Mouse (Mus musculus) neural tube, embryonic 10.5 days (tissue): ENCODE data around the gene Gjc1.

Source experiments
- DNase-seq: peaks from one replicate; pipeline ENCODE4 v3.0.0-alpha.2; 2017; ENCODE audit warnings: low spot score; ENCODE audit errors: extremely low spot score

Gjc1 gene

DNA sequence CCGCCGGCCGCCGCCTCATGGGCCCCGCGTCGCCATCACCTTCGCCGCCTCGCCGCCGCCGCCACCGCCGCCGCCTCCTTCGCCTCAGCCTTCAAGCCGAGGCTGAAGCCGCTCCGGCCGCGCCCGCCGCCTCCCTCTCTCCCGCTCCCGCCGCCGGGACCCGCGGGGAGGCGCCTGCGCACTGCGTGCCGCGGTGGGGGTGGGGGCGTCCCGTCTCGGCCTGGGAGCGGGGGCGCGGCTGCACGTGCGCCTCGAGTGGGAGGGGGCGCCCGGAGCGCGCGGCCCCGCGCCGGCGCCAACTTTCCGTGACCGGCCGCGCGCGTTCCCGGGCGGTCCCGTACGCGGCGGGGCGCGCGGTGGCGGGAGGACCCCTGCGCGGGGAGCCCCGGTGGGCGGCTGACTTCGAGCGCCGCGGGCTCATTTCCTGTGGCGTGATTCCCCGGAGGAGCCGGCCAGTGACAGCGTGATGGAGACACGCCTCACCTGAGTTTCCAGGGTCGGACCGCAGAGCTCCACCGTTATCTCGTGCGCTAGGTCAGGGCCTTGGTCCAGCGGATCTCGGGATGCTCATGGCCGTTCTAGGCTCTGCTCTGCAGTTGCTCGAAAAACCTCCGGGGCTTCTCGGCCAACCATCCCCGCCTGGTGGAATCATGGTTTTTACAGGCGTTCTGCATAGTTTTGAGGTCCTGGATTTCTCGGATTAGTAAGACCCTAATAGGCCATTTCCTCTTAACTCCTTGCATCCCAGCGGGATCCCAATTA is at the start of gene Gjc1:
Gjc1 (minus strand) TSS at position 680 of the 762 bp plus-strand sequence.
- peak; percentile 79 for DNase-seq

DNA sequence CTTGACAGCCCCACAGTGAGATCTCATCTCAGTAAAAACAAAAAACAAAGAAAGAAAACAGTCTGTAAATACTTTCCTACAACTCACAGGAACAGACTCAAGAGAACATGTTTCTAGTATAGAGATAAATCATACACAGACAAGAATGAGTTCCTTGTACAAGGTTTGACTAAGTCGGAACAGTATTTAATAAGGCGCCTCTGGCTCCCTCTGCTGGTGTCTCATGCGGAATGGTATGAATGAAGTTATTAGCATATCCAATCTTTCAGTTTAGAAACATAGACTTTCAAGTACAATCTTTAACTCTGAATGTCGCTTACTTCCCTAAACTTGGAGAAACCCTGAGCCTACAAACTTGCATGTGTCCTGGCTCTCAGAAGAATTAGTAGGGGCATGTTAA is 44.8 kb upstream of the Gjc1 start:
- peak; percentile 71 for DNase-seq

DNA sequence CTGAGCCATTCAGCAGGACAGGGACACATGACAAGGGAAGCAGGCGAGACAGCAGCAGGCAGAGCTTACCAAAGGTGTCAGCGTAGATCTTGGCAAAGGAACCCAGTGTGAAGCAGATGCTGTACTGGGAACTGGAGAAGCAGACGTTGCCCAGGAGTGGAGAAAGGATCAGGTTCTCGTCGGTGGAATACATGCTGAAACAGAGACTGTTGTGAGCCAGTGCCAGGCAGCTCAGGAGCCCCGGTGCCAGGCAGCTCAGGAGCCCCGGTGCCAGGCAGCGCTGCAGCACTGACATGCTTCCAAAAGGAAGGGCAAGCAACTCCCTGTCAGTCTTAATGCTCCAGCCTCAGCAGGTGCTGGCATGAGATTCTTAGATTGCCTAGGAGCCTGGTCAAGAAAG is 40.4 kb upstream of the Gjc1 start:
- no peak for DNase-seq

DNA sequence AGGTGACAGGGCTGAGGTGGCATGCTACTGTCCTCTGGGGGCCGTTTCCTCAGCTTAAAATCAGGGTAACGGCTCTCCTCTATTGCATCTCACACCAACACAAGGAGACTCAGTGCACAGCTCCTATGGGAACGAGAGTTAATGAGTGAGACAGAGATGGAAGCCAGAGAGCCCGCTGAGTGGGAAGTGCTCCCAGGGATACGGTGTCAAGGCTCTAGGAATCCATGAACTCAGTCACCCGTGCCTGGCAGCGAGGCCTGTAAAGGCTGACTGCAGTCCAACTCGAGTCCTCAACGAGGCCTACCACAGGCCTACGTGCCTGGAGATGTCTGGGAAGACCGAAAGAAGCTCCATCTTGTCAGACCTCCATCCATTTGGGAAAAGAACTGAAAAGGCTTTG is 39.5 kb upstream of the Gjc1 start:
- DNase-seq: no peak

DNA sequence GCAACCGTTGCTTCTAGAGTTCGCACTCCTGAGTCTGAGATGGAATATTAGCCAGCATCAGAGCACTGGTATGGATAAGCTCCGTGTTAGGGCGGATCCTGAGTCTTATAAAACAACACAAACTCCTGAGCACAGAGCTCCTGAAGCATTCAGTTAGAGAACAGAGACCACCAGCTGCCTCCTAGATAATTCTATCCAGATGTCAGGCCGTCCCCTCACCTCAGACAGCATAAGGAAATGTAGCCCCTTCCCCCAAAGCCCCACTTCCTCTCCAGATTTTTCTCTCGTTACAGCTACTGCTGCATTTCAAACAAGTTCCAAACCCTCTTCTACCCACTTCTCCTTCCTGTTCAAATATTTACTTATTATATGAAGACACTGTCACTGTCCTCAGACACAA is 36.4 kb upstream of the Gjc1 start:
- DNase-seq: no peak

DNA sequence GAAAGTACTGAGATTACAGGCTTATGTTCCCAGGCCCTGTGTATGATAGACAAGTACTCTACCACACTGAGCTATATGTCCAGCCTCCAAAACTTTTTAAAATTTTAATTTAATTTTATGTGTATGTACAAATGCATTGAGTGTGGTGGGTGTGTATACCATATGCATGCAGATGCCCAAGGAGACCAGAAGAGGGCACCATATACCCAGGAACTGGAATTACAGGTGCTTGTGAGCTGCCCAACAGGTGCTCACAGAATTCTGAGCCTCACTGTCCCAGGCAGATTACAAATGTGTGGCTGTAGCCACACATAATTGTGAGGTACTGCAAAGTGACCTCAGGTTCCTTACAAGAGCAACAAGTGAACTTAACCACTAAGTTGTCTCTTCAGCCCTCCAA is 34.3 kb upstream of the Gjc1 start:
- no peak for DNase-seq

DNA sequence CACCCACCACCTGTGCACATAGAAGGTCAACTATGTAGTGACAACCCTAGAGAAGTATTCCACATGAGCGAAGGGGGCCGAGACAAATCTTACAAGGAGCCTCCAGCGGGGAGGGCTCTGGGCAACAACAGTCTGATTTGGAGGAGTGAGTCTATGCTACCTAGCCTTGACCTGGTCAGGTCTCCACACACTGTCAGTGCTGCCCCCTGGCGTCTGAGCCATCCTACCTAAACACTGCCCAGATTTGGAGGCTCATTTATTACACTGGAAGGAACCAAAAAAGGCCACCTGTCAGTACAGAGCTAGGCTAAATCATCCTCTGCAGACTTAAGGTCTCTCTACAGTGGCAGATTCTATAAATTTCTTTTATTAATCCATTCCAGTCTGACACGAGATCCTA is 32.4 kb upstream of the Gjc1 start:
- DNase-seq: peak; percentile 58

DNA sequence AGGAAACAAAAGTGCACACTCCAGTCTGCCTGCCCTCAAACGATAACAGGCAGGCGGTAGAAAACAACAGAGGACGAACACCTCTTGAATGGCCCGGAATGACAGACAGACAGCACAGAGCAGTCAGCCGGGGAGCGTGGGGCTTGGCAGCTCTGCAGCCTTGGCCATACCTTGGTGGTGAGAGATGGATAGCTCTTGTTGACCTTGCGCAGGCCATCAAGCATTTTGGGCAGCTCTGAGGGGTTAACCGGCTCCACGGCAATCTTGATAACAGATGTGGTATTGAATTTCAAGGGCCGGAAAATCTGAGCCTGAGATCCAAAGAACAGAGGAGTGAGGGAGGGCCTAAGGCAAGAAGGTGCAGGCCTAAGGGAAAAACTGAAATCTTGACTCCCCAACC is 26.4 kb upstream of the Gjc1 start:
- DNase-seq: no peak

DNA sequence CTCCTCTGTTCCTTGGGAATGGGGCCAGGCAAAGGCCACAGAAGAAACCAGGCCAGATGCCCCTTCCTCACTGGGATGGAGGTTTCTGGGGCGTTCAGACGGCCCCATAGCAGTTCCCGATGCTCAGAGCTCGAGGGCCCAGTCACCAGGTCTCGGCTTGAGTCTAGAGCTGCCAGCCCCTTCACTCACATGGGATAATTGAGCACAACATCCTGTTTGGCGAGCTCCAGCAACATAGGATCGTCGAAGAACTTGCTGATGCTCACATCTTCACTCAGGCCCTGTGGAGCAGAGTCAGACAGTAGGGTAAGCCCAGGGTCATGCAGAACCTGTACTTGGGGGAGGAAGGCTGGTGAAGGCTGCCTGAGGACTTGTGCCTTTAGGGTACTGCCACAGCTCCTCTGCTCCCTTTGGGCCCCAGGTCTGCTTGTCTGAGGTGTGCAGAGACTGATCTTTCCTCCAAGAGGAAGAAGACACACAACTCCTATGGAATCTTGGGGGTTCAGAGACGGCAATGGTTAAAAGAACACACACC is 19.2 kb upstream of the Gjc1 start:
- DNase-seq: no peak

DNA sequence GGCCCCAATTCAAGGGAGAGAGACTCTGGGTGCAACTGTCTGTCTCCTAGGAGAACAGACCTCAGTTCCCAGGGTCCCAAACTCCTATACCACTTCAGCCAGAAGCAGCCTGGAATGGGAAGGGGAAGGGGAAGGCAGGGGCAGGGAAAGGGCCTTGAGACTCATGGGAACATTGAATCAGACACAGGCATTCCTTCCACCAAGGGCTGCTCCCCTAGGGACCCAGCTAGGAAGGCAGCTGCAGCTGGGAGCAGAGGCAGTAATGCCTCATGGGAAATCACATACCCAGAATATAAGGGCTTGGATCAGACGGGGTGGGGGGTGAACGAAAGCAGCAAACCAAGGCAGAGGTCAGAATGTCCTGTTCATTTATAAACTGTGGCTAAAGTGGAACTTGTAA is 18.6 kb upstream of the Gjc1 start:
- DNase-seq: no peak

DNA sequence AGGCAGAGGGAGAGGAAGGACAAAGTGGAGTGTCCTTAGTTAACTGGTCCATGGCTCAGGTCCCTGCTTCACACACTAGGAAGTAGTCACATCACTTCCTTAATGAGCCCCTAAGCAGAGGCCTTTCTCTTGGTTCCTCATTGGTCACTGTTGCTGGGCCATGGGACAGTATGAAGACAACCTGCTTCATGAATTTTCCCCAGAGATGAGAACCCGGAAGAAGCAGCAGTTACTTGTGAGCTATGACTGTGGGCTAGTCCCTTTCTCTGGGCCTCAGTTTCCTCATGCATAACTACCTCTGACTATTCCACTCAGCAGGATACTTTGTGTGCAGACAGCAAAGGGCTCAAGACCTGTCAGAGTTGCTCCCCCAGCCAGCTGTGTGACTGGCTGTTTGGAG is 17.9 kb upstream of the Gjc1 start:
- no peak for DNase-seq

DNA sequence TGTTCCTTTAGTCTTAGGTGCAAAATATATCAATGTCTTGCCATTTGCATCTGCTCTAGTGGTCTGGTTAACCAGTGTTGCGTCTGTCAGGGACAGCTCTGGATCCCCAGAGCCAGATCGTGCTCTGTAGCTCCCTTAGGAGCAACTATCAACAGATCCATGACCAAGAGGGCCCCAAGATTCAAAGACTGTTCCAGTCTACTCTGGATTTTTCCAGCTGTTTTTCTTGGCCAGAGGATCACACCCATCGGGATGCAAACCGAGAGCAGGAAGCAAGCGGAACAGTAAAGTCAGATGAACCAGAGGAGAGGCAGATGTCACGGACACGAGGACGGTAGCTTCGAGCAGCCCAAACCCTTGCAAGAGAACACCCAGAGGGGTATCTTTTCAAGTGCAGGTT is 16.6 kb upstream of the Gjc1 start:
- DNase-seq: no peak

DNA sequence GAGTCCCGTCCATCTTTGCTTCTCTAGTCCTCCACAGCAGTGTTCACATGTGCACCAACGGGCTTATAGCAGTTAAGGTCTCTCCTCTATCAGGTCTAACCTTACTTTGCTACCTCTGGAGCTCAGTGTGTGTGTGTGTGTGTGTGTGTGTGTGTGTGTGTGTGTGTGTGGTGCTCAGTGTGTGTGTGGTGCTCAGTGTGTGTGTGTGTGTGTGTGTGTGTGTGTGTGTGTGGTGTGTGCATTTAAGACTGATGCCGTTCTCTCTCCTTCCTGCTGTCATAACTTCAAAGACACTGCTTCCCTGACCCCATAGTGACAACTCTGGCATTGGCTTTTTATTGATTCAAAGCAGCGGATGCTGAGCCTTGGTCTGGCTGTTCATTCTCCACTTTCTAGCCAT is 16.0 kb upstream of the Gjc1 start, which contains the start of gene Higd1b:
Higd1b (plus strand) TSS at position 301 of the 400 bp plus-strand sequence.
- no peak for DNase-seq

DNA sequence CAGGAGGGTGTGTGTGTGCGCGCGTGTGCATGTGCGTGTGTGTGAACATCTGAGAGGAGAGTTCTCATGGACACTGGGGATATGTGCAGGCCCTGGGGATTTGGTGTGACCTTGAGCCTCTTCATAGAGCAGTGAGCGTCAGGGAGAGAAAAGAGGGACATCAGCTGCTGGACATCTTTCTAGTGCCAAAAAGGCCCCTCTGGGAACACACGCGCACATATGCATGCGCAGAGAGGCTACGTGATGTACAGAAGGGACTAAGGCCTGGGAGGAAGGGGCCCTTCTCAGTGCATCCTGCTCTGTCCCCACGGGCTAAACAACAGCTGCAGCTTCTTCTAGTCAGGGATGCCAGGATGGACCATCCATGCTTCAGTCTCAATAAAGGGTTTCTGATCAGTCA is 14.7 kb upstream of the Gjc1 start:
- no peak for DNase-seq

DNA sequence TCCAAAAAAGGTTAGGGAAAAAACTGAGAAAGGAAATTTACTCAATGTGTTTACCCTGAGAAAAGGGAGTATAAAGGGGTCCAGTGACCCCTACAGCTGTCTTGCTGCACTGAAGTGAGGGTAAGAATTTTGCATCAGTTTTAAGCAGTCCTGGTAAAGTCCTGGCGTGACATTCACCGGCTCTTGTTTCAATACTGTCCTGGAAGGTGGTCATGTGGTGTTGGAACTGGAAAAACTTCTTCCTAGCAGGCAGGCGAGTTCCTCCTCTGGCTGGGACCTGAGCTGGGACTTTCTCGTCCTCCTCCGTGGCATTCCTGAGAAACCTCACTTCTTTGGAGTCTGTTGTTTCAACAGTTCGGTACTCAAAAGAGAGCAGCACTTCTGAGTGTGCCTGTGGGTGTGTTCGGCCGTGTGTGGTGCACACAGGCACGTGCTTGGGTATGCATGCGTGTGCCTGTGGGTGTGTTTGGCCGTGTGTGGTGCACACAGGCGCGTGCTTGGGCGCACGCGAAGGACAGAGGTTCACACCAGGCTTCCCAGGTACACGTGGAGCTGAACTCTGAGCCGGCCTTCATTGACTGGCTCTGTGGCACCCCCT is 13.3 kb upstream of the Gjc1 start:
- DNase-seq: no peak

DNA sequence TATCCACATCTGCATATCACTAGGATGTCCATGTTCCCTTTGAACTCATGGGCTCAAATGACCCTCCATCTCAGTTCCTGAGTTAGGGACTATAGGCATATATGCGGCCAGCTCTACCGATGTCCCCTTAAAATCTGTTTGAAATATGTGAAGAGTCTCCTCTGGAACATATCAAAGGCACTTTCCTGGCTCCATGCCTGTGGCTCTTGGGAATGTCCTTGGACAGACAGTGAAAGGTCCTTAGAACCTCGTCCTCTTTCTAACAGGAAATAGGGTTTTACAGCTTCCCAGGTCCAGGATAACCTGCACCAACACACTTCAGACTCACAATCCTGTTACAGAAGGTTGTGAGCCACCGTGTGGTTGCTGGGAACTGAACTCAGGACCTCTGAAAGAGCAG is 10.8 kb upstream of the Gjc1 start:
- no peak for DNase-seq

DNA sequence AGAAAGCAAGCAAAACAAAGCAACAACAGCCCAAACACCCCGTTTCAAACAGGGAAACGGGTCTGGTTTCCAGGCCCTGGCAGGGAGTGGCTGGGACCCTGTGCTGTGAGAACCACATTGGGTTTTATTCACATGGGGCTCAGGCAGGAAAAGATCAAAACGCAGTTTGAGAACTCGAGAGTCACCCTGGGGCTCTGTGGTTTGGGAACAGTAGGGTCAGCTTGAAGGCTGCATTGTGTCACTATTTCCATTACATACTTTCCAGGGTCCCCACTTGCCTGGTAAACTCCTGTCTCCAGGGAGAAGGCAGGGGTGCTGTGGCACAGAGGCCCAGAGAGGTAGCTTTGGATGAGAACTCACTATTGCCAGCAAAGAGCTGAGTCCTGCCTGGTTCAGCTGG is 7.6 kb upstream of the Gjc1 start:
- no peak for DNase-seq

DNA sequence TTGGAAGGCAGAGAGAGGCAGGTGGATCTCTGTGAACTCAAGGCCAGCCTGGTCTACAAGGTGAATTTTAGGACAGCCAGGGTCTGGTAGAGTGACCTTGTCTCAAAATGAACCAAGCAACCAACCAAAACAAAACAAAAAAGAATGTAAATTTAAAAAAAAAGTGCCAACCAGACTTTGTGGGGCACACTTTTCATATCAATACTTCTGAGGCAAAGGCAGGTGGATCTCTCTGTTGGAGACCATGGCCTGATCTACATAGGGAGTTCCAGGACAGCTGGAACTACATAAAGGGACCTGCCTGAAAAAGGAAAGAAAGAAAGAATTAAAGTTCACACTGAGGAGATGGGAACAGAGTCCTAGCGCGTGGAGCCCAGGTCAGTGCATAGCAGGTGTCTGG is 7.0 kb upstream of the Gjc1 start:
- no peak for DNase-seq

DNA sequence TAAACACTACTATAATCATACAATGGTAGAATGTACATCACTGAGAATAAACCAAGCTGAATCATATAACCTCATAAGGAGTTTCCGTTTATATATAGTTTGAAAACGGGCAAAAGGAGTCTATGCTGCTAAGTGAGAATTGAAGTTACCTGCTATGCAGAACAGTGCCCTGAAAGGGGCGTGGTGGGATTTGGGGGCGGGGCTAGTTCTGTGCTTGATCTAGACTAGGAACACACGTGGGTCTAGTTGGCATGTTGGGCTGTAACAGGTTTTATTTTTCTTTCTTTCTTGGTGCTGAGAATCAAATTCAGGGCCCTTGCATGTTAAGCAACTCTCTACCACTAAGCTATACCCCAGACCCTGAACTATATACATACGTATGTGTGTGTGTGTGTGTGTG is 1.7 kb upstream of the Gjc1 start:
- no peak for DNase-seq

DNA sequence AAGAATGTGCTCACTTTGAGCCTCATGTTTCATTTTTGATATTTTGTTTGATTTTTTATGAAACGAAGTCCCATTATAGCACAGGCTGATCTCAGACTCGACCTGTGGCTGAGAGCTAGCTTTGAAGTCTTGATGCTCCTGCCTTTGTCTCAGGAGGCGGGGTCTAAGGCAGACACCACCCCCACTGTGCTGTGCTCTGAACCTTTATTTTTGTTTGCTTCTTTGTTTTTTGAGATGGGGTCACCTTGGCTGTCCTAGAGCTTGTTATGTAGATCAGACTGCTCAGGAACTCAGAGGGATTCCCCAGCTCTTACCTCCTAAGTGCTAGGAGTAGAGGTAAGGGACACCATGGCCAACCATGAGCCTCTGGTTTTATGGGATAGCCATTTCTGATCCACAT is 932 bp upstream of the Gjc1 start:
- no peak for DNase-seq

DNA sequence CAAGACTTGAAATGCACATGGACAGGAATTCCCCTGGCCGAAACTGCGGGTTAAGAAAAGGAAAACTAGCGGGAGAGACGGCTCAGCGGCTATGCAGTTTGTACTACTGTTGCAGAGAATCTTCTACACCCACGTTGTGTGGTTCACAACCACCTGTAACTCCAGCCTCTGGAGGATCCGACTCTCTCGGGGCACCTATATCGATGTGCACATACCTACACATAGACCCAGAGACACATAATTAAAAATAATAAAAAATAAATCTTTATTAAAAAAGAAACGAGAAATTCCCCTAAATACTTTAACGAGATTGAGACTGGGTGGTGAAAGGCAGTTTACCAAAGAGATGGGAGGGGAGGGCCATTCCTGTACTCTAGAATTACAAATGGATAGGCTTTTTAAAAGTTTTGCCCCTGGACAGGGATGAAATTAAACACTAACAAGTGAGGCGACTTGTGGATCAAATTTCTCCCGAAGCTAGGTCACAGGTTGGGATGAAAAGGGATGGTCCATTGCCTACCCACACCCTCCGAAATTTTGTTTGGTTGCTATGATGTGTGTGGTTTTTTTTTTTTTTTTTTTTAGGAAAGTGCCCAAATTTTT is 384 bp upstream of the Gjc1 start:
- DNase-seq: no peak

DNA sequence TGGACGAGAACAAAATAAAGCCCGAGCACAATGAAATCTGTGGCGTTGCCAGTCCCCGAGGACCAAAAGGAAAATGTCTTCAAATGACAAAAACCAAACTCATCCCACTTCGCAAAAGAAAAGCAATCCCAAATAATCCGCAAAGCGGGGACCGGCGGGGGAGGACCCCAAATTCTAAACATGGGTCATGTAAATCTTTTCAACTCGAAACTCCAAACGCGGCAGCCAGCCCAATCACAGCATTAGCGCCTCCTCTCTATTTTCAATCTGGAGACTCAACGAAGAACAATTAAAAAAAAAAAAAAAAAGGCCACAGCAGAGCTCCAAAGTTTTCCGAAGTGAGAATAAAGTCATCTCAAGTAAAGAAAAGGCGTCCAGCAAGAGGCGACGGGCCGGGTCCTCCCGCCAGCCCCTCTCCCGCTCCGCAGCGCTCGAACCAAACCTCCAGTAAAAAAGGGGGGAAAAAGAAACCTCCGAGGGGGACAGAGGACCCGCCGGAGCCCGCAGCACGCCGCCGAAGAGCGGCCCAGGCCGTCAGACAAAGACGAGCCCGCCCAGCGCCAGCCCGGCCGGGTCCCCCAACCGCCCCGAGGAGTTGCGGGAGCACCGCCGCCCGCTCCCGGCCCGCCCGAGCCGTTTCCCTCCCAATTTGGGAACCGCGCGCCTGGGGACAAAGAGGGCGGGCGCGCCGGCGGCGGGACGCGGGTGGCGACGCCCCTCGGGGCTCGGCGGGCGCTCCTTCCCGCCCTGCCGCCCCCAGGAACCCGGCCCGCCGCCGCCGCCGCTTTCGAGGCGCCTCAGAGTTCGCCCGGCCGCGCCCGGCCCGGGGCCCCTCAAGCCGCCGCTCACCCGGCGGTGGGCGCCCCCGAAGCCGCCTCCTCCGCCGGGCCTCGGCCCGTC is 1.1 kb downstream of the Gjc1 start:
- DNase-seq: peak; percentile 68
